Mouse (Mus musculus) kidney, postnatal 25 days (tissue): ENCODE results near the gene Stard10.

Experiments used
- DNase-seq, 2 experiments: peaks; one replicate each; pipeline ENCODE4 v3.0.0; 2021; ENCODE audit warnings: mixed read lengths in 2 of 2

Stard10 gene

DNA sequence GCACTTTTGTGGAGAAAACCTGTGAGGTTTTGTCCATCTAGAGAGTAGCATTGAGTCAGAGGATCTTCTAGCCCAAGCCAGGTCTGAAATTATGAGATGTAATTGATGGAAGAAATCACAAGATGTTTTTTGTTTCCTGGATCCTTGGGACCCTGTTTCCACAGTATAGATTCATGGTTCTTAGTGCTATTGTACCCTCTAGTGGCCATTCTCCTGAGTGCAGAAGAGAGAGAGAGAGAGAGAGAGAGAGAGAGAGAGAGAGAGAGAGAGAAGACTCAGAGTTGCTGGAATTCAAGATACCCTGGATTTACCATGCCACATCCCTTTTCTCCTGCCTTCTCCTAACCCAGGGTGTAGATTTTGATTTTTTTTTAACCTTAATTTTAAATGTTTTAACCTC lies 57.3 kb downstream of the Stard10 start:
- peak in 1 of 2 experiments; percentile 50 for DNase-seq

DNA sequence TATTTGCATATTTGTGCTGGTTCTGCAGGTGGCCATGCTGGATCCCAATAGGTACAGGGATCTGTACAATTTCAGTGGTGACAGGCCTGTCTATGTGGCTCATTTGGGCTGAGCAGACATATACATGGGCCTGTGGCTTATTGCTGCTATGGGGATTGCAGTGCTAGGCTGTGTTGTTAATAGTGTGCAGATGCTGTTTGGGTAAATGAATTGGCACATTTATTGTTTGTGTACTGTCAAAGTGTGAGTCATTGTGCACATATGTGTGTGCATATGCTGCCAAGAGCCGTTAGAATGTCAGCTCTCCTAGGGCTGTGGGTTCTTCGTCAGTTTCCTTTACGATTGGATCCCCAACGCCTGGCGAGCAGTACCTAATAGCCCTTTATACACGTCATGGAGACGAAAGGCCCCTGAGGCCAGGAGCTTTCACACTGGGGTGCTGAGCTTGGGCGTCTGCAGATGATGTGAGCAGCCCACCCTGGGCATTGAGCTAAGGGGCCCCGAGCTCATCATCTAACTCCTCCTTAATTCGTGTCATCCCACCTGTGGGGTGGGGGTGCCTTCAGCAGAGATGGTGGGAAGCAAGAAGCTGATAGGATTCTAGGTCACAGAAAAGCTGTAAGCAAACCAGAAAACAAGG lies 59.9 kb downstream of the Stard10 start:
- no peak for DNase-seq

DNA sequence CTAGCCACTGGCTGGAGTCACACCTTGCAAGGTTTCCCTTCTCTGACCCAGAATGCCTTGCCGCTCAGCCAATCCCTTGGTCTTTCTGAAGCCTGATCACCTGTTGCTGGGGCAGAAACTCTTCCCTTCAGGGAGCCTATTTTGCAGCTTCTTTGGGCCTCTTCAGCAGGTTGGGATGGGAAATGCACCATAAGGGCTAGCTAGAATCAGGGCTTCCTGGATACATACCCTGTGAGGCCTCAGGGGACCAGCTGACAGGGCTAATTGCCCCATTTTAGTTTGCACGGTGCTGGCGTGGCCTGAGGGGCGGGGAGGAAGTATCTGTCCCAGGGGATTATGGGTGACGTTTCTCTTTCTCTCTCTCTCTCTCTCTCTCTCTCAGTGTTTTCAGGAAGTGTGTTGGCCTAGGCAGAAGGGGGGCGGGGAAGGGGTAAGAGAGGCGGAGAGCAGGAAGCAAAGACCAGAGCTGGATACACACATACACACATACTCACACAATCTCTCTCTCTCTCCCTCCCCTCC lies 60.9 kb downstream of the Stard10 start:
- DNase-seq, result peak; percentile 81 to 91

DNA sequence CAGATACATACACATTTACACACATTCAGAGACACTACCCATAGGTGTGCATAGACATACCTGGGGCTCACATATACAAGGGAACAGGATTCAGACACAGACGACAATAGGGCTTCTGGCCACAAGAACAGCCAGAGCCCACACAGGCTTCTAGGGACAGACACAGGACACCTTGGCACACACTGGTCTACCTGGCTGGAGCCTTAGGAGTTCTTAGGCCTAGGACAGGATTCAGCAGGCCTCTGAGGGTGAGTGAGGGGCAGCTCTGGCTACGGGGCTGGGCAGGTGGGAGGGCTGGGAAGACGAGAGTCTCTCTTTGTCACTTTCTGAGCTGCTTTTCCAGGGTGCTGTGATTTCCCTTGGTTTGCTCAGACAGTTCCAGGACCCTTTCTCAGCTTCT lies 61.4 kb downstream of the Stard10 start:
- no peak for DNase-seq

DNA sequence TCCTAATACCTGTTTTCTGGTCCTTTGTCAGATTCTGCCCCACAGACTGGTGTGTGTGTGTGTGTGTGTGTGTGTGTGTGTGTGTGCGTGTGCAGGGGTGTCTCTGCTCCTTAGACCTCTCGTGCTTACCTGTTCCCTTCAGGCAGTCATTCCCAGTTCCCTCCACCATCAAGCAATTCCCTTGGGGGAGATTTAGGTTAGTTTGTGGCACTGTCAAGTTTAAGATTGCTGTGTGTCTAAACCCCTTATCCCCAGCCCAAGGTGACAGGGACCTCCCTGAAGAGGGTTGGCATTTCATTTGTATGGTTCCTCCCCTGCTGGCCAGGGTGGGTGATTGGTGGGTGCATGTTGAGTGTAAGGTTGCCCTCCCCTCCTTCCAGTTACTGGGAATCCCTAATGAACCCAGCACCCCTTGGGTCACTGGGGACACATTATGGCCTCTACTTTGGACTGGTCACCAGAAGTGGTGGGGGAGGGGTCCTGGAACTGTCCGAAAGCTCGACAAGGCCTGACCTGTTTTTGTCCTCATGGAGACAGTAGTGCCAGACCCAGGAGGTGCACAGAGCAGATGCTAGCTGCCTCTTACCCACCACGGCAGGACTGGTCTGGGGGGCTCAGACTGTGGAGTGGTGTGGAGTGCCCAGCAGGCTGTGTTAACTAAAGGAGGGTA lies 62.0 kb downstream of the Stard10 start:
- peak; percentile 60 to 82 for DNase-seq

DNA sequence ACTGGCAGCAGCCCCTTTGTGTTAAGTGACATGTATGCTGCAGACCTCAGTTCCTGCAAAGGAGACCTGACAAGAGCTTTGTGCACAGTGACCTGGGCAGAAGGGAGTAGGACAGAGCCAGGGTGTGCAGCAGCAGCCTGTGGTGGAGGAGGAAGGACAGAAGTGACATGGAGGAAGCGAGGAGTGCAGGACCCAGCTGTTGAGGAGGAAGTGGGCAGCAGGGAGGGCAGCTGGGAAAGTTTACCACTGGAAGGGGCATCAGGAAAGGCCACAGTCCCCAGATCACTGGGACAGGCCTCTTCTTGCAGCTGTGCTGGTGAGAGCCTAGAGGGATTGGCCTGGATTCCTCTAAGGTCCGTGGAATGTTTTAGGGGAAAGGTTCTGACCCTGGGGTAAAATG lies 62.8 kb downstream of the Stard10 start:
- peak in 1 of 2 experiments; percentile 52 for DNase-seq

DNA sequence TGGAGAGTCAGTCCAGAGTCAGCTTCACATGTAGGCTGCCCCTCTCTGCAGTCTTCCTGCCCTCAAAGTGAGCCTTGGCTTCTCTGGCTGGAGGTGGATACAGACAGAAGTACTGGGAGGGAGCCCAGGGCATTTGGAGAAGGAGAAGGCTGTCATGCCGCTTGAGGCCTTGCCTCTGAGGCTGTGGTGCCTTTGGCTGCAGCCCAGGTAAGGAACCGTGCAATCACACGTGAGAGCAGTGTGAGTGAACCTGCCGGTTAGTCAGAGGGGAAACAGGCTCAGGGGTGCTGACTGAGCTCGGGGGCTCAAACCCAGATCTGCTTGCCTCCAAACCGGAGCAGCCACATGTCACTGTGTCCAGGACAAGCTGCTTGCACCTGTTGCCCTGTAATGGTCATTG lies 64.6 kb downstream of the Stard10 start:
- peak; percentile 68 to 81 for DNase-seq

DNA sequence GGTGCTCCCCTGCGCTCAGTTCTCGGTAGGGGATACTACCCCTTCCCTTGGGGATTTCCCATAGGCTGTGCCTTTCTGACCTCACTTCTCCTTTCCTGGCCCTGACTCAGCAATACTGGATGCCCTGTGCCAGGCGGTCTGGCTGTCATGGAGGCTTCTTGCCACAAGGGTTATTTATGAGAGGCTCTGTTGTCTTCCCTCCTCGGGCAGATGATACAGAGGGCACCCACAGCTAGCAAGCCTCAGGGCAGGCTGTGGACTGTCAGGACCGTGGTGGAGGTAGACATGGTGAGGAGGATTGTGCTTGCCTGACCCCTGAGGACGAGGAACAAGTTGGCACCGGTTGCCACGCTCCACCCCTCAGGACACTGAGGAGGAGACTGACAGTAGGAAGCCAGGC lies 65.5 kb downstream of the Stard10 start:
- DNase-seq, result peak; percentile 38 to 84

DNA sequence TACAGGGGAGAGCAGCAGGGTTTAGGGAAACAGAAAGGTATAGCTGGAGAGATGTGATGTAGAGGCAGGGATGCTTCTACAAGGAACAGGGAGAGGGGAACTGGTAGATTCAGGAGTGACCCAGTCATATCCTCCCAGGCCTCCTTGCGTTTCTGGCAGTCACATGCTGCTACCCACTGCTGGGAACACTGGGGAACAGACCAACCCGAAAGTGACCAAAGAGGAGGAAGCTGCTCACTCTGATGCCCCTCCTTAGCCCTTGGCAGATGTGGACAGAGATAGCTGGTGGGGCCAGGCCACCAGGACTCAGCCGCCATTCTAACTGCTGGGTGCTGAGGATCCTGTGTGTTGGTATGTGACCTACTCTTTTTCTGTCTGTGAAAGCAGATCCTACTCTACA lies 66.9 kb downstream of the Stard10 start:
- DNase-seq, result no peak

DNA sequence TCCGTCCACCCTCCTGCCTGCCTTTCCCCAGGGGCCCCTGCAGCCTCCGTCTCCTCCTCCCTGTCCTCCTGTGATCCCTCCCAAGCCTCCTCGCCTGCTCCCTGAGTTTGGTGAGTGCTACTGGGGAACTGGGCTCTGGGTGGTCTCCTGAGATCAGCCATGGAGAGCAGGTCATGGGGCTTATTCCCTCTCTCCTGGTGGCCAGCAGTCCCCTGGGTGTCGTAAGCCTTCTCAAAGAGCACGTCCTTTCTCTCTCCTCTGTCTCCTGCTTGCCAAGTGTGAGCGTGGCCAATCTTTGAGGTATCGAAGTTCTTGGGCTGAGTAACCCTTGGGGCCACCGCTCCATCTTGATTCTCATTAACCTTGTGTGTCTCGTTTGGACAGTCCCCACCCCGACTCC lies 68.0 kb downstream of the Stard10 start:
- DNase-seq, result no peak

DNA sequence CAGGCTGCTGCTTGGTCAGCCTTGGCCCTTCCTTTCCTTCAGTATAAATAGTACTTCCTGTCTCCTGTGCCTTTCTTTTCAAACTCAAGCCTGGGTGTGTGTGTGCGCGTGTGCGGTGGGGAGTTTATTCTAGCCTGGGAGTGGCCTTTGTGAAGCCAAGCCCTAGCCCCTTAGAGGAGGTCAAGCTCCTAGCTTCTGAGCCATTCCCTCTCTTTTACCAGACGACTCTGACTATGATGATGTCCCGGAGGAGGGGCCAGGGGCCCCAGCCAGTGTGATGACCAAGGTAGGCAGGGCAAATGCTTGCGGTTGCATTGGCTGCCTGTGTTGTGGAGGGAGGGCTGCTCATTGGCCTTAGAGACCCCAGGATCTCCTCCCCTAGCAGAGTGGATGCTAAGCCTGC lies 68.4 kb downstream of the Stard10 start:
- peak; percentile 21 to 64 for DNase-seq

DNA sequence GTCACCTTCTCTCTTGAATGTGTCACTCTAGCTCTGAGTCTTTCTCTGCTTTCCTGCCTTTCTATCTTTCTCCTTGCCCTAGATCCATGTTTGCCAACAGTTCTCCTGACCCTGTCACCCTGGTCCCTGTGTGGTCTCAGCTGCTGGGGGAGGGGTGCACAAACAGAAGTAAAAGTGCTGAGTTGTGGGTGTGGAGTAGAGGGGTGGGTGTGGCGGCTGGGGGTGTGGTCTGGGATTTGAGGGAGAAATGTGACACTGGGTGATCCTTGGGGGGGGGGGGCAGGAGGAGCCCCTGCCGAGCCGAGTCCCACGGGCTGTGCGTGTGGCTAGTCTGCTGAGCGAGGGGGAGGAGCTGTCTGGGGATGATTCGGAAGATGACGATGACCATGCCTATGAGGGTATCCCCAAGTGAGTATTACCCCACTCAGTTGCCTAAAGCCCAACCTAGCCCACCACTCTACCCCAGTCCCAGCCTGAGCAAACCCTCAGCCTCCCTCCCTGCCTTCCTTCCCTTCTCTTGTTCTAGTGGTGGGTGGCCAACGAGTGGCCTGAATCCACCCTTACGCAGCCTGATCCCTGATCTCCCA lies 69.1 kb downstream of the Stard10 start:
- peak in 1 of 2 experiments; percentile 23 for DNase-seq

DNA sequence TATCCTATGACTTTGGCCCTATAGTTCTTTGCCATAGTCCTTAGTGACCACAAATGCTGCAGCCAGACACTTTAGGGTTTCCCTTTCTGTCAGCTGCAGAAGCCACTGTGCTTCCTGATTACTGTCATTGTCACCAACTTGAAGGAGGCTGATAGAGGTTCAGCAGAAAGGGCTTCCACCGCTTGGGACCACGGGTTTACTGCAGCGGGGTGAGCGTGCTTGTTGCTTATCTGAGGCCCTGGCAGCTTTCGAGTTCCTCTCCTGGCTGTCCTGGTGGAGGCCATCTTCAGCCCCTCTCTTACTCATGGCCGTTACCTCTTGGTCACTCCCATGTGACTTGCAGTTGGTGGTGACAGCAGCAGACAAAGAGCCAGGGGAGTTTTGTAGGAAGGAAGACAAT lies 72.4 kb downstream of the Stard10 start:
- no peak for DNase-seq

DNA sequence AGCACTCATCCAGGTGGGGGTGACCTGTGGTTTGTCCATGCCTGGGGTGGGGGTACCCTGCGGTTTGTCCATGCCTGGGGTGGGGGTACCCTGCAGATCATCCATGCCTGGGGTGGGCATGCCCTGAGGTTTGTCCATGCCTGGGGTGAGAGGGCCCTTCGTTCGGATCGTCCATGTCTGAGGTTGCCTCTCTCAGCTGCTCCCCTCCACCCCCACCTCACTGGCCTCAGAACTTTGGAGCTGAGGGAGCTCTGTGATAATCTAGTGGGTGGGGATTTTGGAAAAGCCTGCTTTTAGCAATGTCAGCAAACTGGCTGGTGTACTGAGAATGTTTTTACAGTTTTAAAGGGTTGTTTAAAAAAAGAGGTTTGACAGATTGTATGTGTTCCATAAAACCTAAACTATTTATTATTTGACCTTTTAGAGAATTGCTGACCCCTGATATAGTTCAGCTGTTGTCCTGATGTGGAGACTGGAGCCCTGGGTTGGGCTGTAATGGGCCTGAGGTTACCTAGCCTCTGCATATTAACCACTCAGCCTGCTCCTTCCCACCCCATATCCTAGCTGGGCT lies 75.1 kb downstream of the Stard10 start:
- no peak for DNase-seq

DNA sequence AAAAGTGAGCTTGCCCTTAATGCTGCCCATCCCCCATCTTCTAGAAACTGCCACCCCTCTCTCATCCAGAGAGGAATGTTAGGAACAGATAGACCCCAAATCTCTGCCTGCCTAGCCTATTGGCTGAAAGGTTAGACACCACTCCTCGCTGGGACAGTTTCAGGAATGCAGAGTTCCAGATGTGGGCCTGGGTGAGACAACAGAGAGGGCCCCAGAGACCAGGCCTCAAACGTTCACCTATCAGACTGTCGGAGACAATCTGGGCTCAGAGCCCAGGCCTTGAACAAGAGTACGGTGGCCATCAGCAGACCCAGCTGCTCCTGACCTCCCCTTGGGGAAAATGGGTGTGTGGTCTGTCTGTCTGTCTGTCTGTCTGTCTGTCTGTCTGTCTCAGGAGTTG lies 76.1 kb downstream of the Stard10 start:
- DNase-seq, result no peak

DNA sequence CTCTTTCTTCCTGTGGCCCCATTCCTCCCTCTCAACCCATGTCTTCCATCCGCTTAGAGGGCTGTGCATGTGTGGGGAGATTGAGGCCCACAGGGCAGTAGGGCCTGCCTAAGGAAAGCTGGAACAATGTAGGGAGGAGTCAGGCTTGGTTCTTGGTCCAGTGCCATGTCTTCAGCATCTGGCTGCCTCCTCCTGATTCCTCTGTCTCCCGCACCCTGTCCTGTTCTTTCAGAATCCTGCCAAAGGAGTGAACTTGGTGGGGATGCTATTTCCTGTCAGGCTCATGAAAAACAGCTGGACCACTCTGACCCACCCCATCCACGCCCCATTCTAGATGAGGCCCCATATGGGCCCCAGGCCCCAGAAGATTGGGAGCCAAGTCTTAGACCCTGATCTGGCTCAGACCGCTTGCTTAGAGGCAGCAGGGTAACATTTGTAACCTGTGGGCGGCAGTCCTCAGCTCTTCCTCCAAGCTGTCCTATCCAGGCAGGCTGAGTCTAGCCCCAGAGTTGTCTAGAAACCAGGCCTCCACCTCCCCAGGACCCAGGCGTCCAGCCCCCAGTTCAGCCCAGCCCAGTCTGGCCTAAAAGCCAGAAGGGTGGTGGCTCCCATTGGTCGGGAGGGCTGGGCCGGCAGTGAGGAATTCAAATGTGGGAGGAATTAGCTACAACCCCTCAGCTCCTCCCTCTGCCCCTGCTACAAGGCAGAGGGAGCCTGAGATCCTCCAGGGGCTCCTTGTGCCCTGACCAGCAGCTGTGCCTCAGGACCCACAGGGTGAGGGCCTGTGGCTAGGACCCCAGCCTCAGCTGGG lies 77.0 kb downstream of the Stard10 start:
- peak; percentile 59 to 80 for DNase-seq

DNA sequence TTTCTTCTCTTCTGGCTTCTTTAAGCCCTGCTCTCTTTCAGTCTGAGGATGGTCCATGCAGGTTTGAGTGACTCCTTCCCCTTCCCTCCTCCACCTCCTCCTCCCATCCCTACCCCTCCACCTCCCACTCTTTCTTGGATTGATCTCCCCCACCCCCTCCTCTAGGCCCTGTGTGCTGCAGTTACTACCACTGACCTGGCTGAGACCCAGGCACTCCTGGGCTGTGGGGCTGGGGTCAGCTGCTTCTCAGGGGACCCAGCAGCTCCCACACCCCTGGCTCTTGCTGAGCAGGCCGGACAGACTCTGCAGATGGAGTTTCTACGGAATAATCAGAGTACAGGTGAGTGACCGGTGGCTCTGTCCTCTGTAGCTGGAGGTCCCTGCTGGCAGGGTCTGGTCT lies 77.7 kb downstream of the Stard10 start:
- DNase-seq, result no peak

DNA sequence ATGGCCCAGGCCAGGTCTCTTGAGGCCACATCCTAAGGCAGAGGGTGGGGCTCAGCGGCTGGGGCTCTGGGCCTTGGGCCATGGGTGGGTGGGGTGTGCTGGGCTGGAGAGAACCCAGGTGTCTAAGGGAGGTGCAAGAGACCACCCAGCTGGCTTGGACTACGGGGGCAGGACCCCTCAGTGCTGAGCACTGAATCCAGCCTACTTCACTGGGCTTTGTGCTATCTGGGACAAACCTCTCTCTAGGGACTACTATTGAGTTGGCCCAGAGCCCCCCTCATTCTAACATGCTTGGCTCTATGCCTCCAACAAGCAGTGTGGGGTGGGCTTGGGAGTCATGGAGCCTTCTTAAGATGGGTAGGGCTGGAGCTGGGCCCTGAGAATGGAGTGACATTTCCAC lies 78.6 kb downstream of the Stard10 start:
- DNase-seq, result peak in 1 of 2 experiments; percentile 20
